Mouse (Mus musculus) right cerebral cortex, postnatal 4 days (tissue): ENCODE data around the gene Patj.

ENCODE experiments used
- DNase-seq: peaks from one replicate; pipeline ENCODE4 v3.0.0-alpha.2; 2022

Gene Patj

GRCm38 (mm10) chr4:98511964-98512743 lies 116.6 kb downstream of the Patj start:
- no peak for DNase-seq

GRCm38 (mm10) chr4:98520492-98520891 lies 124.9 kb downstream of the Patj start:
- DNase-seq: no peak

- no peak for DNase-seq
These were observed 128.9 kb downstream of the Patj start for GRCm38 (mm10) chr4:98524525-98524924.

GRCm38 (mm10) chr4:98535446-98535845 lies 139.9 kb downstream of the Patj start:
- no peak for DNase-seq

GRCm38 (mm10) chr4:98541591-98541990 lies 146.0 kb downstream of the Patj start:
- no peak for DNase-seq

GRCm38 (mm10) chr4:98543001-98543400 lies 147.4 kb downstream of the Patj start:
- no peak for DNase-seq

- DNase-seq: no peak
These were observed 149.8 kb downstream of the Patj start for GRCm38 (mm10) chr4:98545376-98545775.

GRCm38 (mm10) chr4:98546456-98547176 lies 151.0 kb downstream of the Patj start:
- DNase-seq: no peak

- DNase-seq: no peak
These were observed 153.9 kb downstream of the Patj start for GRCm38 (mm10) chr4:98549491-98549890.

GRCm38 (mm10) chr4:98550116-98550515 lies 154.5 kb downstream of the Patj start:
- DNase-seq: no peak

GRCm38 (mm10) chr4:98555666-98556065 lies 160.1 kb downstream of the Patj start:
- DNase-seq: no peak

- no peak for DNase-seq
These were observed 160.9 kb downstream of the Patj start for GRCm38 (mm10) chr4:98556449-98556848.

GRCm38 (mm10) chr4:98557192-98557591 lies 161.6 kb downstream of the Patj start:
- no peak for DNase-seq

- DNase-seq: no peak
These were observed 164.7 kb downstream of the Patj start for GRCm38 (mm10) chr4:98560196-98560830.

- DNase-seq: no peak
These were observed 167.5 kb downstream of the Patj start for GRCm38 (mm10) chr4:98563082-98563481.

GRCm38 (mm10) chr4:98563506-98564195 lies 168.1 kb downstream of the Patj start:
- no peak for DNase-seq

- DNase-seq: no peak
These were observed 168.7 kb downstream of the Patj start for GRCm38 (mm10) chr4:98564196-98564865.

GRCm38 (mm10) chr4:98566741-98567140 lies 171.2 kb downstream of the Patj start:
- DNase-seq: no peak

GRCm38 (mm10) chr4:98567457-98567856 lies 171.9 kb downstream of the Patj start:
- DNase-seq: no peak

- DNase-seq: no peak
These were observed 174.3 kb downstream of the Patj start for GRCm38 (mm10) chr4:98569904-98570303.

- no peak for DNase-seq
These were observed 181.7 kb downstream of the Patj start for GRCm38 (mm10) chr4:98577275-98577674.

- DNase-seq: no peak
These were observed 182.5 kb downstream of the Patj start for GRCm38 (mm10) chr4:98577957-98578541.
